Mouse (Mus musculus) liver, adult 2 months (tissue): Measurements from ENCODE around the gene Fam173b.

Source experiments
- CTCF ChIP-seq: fragments of 200-500 bp; IDR thresholded peaks from 2 replicates; pipeline ENCODE4 v1.5.1; 2011; ENCODE audit warnings: low read depth, low read length, control low read depth
- POLR2A ChIP-seq: fragments of 200-500 bp; IDR thresholded peaks from 2 replicates; pipeline ENCODE4 v1.6.1; 2011; ENCODE audit warnings: low read length, control low read depth; ENCODE audit not compliant: insufficient read depth; ENCODE audit errors: extremely low read depth

- TF ChIP-seq POLR2A (no peak), CTCF (no peak)
These were observed 60.1 kb downstream of the Fam173b start for GRCm38 (mm10) chr15:31661802-31662201.
